ENCODE assay signal across 18 mouse cellular contexts in genomic region chr17:56536192-56536591, GRCm38 (mm10). TPM values are rescaled to one million over a fixed set of nuclear protein-coding genes. Genes with fewer than 3 reads are reported as not detected.
DNase-seq lines count a peak whose midpoint lies in the region; ATAC-seq and TF ChIP-seq lines count a peak whose summit lies in the region.
"Had no signal": no experiment of that assay in that cellular context is flagged by ENCODE, and none has a peak within 500 bp of the region (broad histone marks: within the 10 kb centered on the region; RNA-seq: fewer than 3 reads in every experiment).

No protein-coding gene starts in this region.

- ATAC-seq in heart, embryonic 13.5 days (ENCODE audit: extremely low read depth, insufficient number of reproducible peaks, low FRiP score, low TSS enrichment), result no peak
- ATAC-seq in forebrain, postnatal 0 days, result peak; percentile 53
- ATAC-seq in midbrain, embryonic 15.5 days (replicated peaks), result peak; percentile 67

- no peak for TF ChIP-seq CTCF in forebrain, postnatal 0 days (IDR thresholded peaks at IDR 0.05; ENCODE audit: low read depth)

- H3K4me2 ChIP-seq in heart, embryonic 13.5 days, result no peak overlapping the region
- no peak overlapping the region for H3K4me2 ChIP-seq in forebrain, postnatal 0 days (ENCODE audit: low read depth)
- H3K4me2 ChIP-seq in midbrain, embryonic 15.5 days, result no peak overlapping the region

- no peaks in the 10 kb centered on the region for H3K27me3 ChIP-seq in heart, embryonic 13.5 days (replicated peaks)
- H3K27me3 ChIP-seq in forebrain, postnatal 0 days (ENCODE audit: insufficient read depth, low read length), result no peaks in the 10 kb centered on the region
- no peaks in the 10 kb centered on the region for H3K27me3 ChIP-seq in midbrain, embryonic 15.5 days (replicated peaks)

- no peak overlapping the region for H3K27ac ChIP-seq in heart, embryonic 13.5 days (replicated peaks)
- peak overlapping the region; percentile 66 for H3K27ac ChIP-seq in forebrain, postnatal 0 days (ENCODE audit: low read depth, low read length)
- peak overlapping the region; percentile 70 for H3K27ac ChIP-seq in midbrain, embryonic 15.5 days

- no peak for DNase-seq in heart, adult 9 months (ENCODE audit: low spot score in 2 of 2)
- peak; percentile 47 for DNase-seq in brain, adult 2 months (ENCODE audit: low read depth, low spot score)
- no peak for DNase-seq in forebrain, postnatal 0 days
- DNase-seq in gastrocnemius, postnatal 25 days, result no peak
- DNase-seq in urinary bladder, postnatal 36 days (ENCODE audit: low spot score in 2 of 2), result no peak
- no peak for DNase-seq in thymus, postnatal 14 days
- DNase-seq: adrenal gland, adult 8-10 months; cerebellum, postnatal 36 days; gastrocnemius, postnatal 10 days; heart, postnatal 36 days; kidney, postnatal 10 days; lung, adult 18-20 months had no signal

- H3K4me1 ChIP-seq in heart, embryonic 13.5 days, result peaks cover 6% of the 10 kb centered on the region; the same call in 1 of the 2 replicates
- 0 out of 2 replicates have a peak, but pooled peaks cover 9% of the 10 kb centered on the region for H3K4me1 ChIP-seq in forebrain, postnatal 0 days (ENCODE audit: insufficient read depth)
- H3K4me1 ChIP-seq in midbrain, embryonic 15.5 days, result peaks cover 22% of the 10 kb centered on the region

- H3K4me3 ChIP-seq in heart, embryonic 13.5 days, result no peak overlapping the region
- no peak overlapping the region for H3K4me3 ChIP-seq in forebrain, postnatal 0 days (ENCODE audit: low read depth, low read length)
- H3K4me3 ChIP-seq in midbrain, embryonic 15.5 days, result no peak overlapping the region
- H3K4me3 ChIP-seq: erythroblast, embryonic 14.5 days had no signal

- no peaks in the 10 kb centered on the region for H3K36me3 ChIP-seq in heart, embryonic 13.5 days
- no peaks in the 10 kb centered on the region for H3K36me3 ChIP-seq in forebrain, postnatal 0 days (ENCODE audit: insufficient read depth)
- H3K36me3 ChIP-seq in midbrain, embryonic 15.5 days (replicated peaks), result no peaks in the 10 kb centered on the region

- WGBS in heart, embryonic 13.5 days, result 66% methylated on average over 14 of the region's 14 CpGs
- WGBS in forebrain, postnatal 0 days, result 11% methylated on average over 14 of the region's 14 CpGs
- 27% methylated on average over 14 of the region's 14 CpGs for WGBS in midbrain, embryonic 15.5 days

- 0 out of 2 replicates have a peak overlapping the region, but pooled peaks have one; percentile 8 for H3K9ac ChIP-seq in heart, embryonic 13.5 days
- H3K9ac ChIP-seq in forebrain, postnatal 0 days, result no peak overlapping the region
- no peak overlapping the region for H3K9ac ChIP-seq in midbrain, embryonic 15.5 days

- no peaks in the 10 kb centered on the region for H3K9me3 ChIP-seq in heart, embryonic 13.5 days
- 0 out of 2 replicates have a peak, but pooled peaks cover 3% of the 10 kb centered on the region for H3K9me3 ChIP-seq in forebrain, postnatal 0 days (ENCODE audit: low read length)
- no peaks in the 10 kb centered on the region for H3K9me3 ChIP-seq in midbrain, embryonic 15.5 days

RNA-seq across cellular contexts. Expression of gene Gm20219, which starts 18.0 kb away (rescaled TPM):
- polyA plus RNA-seq in heart, embryonic 13.5 days (2015; fragmentation: Nextera tagmentation; extraction: Ambion mirVana), result 0.19 and 0.37 TPM in 2 replicates
- total RNA-seq in forebrain, postnatal 0 days (2014; rRNA removed), result 0.33 TPM in 1 of 2 replicates, not detected in the other
- 0.29 and 0.40 TPM in 2 replicates for polyA plus RNA-seq in forebrain, postnatal 0 days (2015; fragmentation: Nextera tagmentation; extraction: Ambion mirVana)
- 1.4 and 2.0 TPM in 2 replicates for polyA plus RNA-seq in midbrain, embryonic 15.5 days (2015; fragmentation: Nextera tagmentation; extraction: Ambion mirVana)
- total RNA-seq in gastrocnemius, postnatal 25 days (2021), result under 1 TPM; 0.43 to 0.78 TPM

RNA-seq across cellular contexts. Expression of gene Znrf4, which starts 24.0 kb away (rescaled TPM):
- not detected in 2 replicates for polyA plus RNA-seq in heart, embryonic 13.5 days (2015; fragmentation: Nextera tagmentation; extraction: Ambion mirVana)
- total RNA-seq in forebrain, postnatal 0 days (2014; rRNA removed), result not detected in 2 replicates
- 0.13 and 0.16 TPM in 2 replicates for polyA plus RNA-seq in forebrain, postnatal 0 days (2015; fragmentation: Nextera tagmentation; extraction: Ambion mirVana)
- polyA plus RNA-seq in midbrain, embryonic 15.5 days (2015; fragmentation: Nextera tagmentation; extraction: Ambion mirVana), result not detected in 2 replicates
- total RNA-seq in gastrocnemius, postnatal 25 days (2021), result not detected
- total RNA-seq: adrenal gland, adult 8-10 months; gastrocnemius, postnatal 10 days; heart, postnatal 36 days; left cerebral cortex, postnatal 14 days; megakaryocyte-erythroid progenitor cell, adult 5-6 weeks had no signal
- polyA plus RNA-seq: erythroblast, embryonic 14.5 days; thymus, postnatal 0 days had no signal

RNA-seq across cellular contexts. Expression of gene Safb2, which starts 48.2 kb away (rescaled TPM):
- polyA plus RNA-seq in heart, embryonic 13.5 days (2015; fragmentation: Nextera tagmentation; extraction: Ambion mirVana), result 50.2 and 50.4 TPM in 2 replicates
- total RNA-seq in forebrain, postnatal 0 days (2014; rRNA removed), result 27.2 and 35.1 TPM in 2 replicates
- 25.0 and 36.7 TPM in 2 replicates for polyA plus RNA-seq in forebrain, postnatal 0 days (2015; fragmentation: Nextera tagmentation; extraction: Ambion mirVana)
- polyA plus RNA-seq in midbrain, embryonic 15.5 days (2015; fragmentation: Nextera tagmentation; extraction: Ambion mirVana), result 78.4 and 86.1 TPM in 2 replicates
- total RNA-seq in gastrocnemius, postnatal 25 days (2021), result 10 to 100 TPM; 29.7 to 35.6 TPM

RNA-seq across cellular contexts. Expression of gene Safb, which starts 48.4 kb away (rescaled TPM):
- polyA plus RNA-seq in heart, embryonic 13.5 days (2015; fragmentation: Nextera tagmentation; extraction: Ambion mirVana), result 66.9 and 68.1 TPM in 2 replicates
- 56.0 and 71.7 TPM in 2 replicates for total RNA-seq in forebrain, postnatal 0 days (2014; rRNA removed)
- polyA plus RNA-seq in forebrain, postnatal 0 days (2015; fragmentation: Nextera tagmentation; extraction: Ambion mirVana), result 61.8 and 82.8 TPM in 2 replicates
- polyA plus RNA-seq in midbrain, embryonic 15.5 days (2015; fragmentation: Nextera tagmentation; extraction: Ambion mirVana), result 120 and 129 TPM in 2 replicates
- total RNA-seq in gastrocnemius, postnatal 25 days (2021), result 10 to 100 TPM; 36.8 to 43.8 TPM

RNA-seq across cellular contexts. Expression of gene Ptprs, which starts 59.9 kb away (rescaled TPM):
- 45.4 and 50.1 TPM in 2 replicates for polyA plus RNA-seq in heart, embryonic 13.5 days (2015; fragmentation: Nextera tagmentation; extraction: Ambion mirVana)
- total RNA-seq in forebrain, postnatal 0 days (2014; rRNA removed), result 568 and 711 TPM in 2 replicates
- polyA plus RNA-seq in forebrain, postnatal 0 days (2015; fragmentation: Nextera tagmentation; extraction: Ambion mirVana), result 196 and 250 TPM in 2 replicates
- 339 and 349 TPM in 2 replicates for polyA plus RNA-seq in midbrain, embryonic 15.5 days (2015; fragmentation: Nextera tagmentation; extraction: Ambion mirVana)
- 10 to 100 TPM; 37.7 to 39.6 TPM for total RNA-seq in gastrocnemius, postnatal 25 days (2021)
